Mouse (Mus musculus) ES-Bruce4 (cell line): Measurements from ENCODE around the gene Nhsl1.

Source experiments
- CTCF ChIP-seq: IDR thresholded peaks from one replicate; pipeline ENCODE4 v1.8.1; 2011; ENCODE audit warnings: low read depth, low read length
- EP300 ChIP-seq: IDR thresholded peaks from 2 replicates; pipeline ENCODE4 v1.6.1; 2011; ENCODE audit warnings: low read depth, low read length; ENCODE audit not compliant: insufficient read depth
- POLR2A ChIP-seq: IDR thresholded peaks from one replicate; pipeline ENCODE4 v1.8.1; 2011; ENCODE audit warnings: low read length; ENCODE audit not compliant: insufficient read depth

GRCm38 (mm10) chr10:18561445-18561844 lies 242.7 kb downstream of the Nhsl1 start:
- TF ChIP-seq CTCF (no peak), EP300 (no peak), POLR2A (no peak)
